Mouse (Mus musculus): ENCODE data around the gene Mamstr. TPM values are rescaled to one million over a fixed set of nuclear protein-coding genes. Genes with fewer than 3 reads are reported as not detected.

Gene Mamstr
- polyA plus RNA-seq, 1 experiment = not detected

DNA sequence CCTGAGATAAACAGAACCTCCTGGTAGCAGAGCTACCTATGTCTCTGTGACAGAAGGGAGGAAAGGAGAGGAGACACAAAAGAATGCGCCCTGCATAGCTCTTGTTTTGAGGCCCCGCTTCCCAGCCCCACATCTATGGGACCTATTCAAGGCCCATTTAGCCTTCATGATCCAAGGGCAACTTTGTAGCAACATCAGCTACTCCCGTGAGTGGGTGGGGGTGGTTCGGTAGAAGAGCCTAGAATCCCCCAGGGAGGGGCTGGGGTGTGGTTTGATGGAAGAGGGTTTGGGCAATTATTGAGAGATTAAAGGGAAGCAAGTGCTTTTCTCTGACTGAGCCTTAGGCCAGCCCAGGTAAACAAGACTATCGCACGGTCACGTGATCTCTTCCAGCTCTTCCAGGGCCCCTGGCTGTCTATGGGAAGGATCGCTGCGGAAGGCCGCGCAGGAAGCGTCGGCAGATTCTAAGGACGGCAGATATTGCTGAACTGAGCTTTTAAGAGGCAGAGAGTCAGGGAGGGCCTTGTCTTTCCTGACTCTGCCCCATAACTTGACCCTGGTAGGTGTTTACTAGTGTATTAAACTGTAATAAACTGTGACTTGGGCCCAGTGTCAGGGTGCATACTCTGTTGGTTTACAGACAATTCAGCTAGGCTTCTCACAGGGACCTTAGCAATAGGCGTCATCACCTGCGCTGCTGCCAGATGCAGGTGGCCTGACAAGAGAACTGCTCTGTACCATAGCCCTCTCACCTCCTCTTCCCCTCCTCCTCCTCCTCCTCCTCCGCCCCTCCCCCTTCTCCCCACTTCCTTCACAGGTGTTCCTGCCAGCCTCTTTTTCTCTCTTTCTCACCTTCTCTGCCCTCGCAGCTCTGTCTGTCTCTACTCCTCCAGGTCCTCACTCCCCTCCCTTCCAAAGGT lies 40.6 kb upstream of the Mamstr start:
- H3K4me3 ChIP-seq (ENCODE audit: insufficient read depth, low read depth, low read length) = no peak overlapping the region
- TF ChIP-seq CTCF (IDR thresholded peaks at IDR 0.05; ENCODE audit: insufficient read depth, low read depth, low read length) (no peak), POLR2A (IDR thresholded peaks at IDR 0.05; ENCODE audit: insufficient read depth, low read depth, low read length) (no peak)
- H3K4me1 ChIP-seq (ENCODE audit: control insufficient read depth, insufficient read depth, low read length) = no peaks in the 10 kb centered on the region
- WGBS = 67% methylated on average over 18 of the region's 18 CpGs
- H3K27ac ChIP-seq (ENCODE audit: insufficient read depth, low read depth, low read length) = no peak overlapping the region

- 74% methylated on average over 9 of the region's 9 CpGs for WGBS
- H3K27ac ChIP-seq (ENCODE audit: insufficient read depth, low read depth, low read length) = no peak overlapping the region
- no peaks in the 10 kb centered on the region for H3K4me1 ChIP-seq (ENCODE audit: control insufficient read depth, insufficient read depth, low read length)
- H3K4me3 ChIP-seq (ENCODE audit: insufficient read depth, low read depth, low read length) = no peak overlapping the region
- TF ChIP-seq POLR2A (IDR thresholded peaks at IDR 0.05; ENCODE audit: insufficient read depth, low read depth, low read length) (no peak), CTCF (IDR thresholded peaks at IDR 0.05; ENCODE audit: insufficient read depth, low read depth, low read length) (no peak)
Observed at GRCm38 (mm10) chr7:45605704-45606289, 34.0 kb upstream of the Mamstr start.

DNA sequence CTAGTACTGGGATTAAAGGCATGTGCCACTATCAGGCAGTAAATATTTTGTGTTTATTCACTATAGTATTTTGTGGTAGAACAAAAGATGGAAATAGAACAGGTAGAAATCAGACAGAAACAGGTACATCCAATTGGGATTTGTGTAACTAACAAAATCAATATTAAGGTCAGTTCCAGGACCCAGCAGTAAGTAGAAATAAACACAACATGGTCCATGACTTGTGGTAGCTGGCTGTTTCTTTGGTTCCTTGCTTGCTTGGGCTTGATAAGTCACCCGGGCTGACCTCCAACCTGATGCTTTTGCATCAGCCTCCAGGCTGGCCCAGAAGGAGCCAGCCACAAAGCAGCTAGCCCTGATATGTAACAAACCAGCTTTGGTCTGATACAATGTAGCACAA lies 30.3 kb upstream of the Mamstr start:
- WGBS = 91% methylated on average over 1 of the region's 1 CpGs
- TF ChIP-seq CTCF (IDR thresholded peaks at IDR 0.05; ENCODE audit: insufficient read depth, low read depth, low read length) (no peak), POLR2A (IDR thresholded peaks at IDR 0.05; ENCODE audit: insufficient read depth, low read depth, low read length) (no peak)
- no peaks in the 10 kb centered on the region for H3K4me1 ChIP-seq (ENCODE audit: control insufficient read depth, insufficient read depth, low read length)

GRCm38 (mm10) chr7:45616277-45616676 lies 23.5 kb upstream of the Mamstr start:
- H3K4me3 ChIP-seq (ENCODE audit: insufficient read depth, low read depth, low read length) = no peak overlapping the region
- 48% methylated on average over 6 of the region's 6 CpGs for WGBS

More for the DNA sequence above, 30.3 kb upstream of the Mamstr start:
- Histone ChIP-seq H3K27ac (ENCODE audit: insufficient read depth, low read depth, low read length) (no peak overlapping the region), H3K4me3 (ENCODE audit: insufficient read depth, low read depth, low read length) (no peak overlapping the region)

GRCm38 (mm10) chr7:45617042-45617695 lies 22.6 kb upstream of the Mamstr start, which contains the start of gene Fut1:
Gene Fut1, plus strand, starts transcription at chr7:45617289.
- H3K4me3 ChIP-seq (ENCODE audit: insufficient read depth, low read depth, low read length) = no peak within 1 kb of the TSS
- H3K4me1 ChIP-seq (ENCODE audit: control insufficient read depth, insufficient read depth, low read length) = peaks cover 7% of the 10 kb centered on the region
- no peak within 1 kb of the TSS for H3K27ac ChIP-seq (ENCODE audit: insufficient read depth, low read depth, low read length)
- 11% methylated on average over 31 of the region's 31 CpGs for WGBS
- TF ChIP-seq CTCF (IDR thresholded peaks at IDR 0.05; ENCODE audit: insufficient read depth, low read depth, low read length) (no peak), POLR2A (IDR thresholded peaks at IDR 0.05; ENCODE audit: insufficient read depth, low read depth, low read length) (no peak)

More at GRCm38 (mm10) chr7:45616277-45616676, 23.5 kb upstream of the Mamstr start:
- TF ChIP-seq CTCF (IDR thresholded peaks at IDR 0.05; ENCODE audit: insufficient read depth, low read depth, low read length) (no peak), POLR2A (IDR thresholded peaks at IDR 0.05; ENCODE audit: insufficient read depth, low read depth, low read length) (no peak)
- Histone ChIP-seq H3K27ac (ENCODE audit: insufficient read depth, low read depth, low read length) (no peak overlapping the region), H3K4me1 (ENCODE audit: control insufficient read depth, insufficient read depth, low read length) (peaks cover 7% of the 10 kb centered on the region)

DNA sequence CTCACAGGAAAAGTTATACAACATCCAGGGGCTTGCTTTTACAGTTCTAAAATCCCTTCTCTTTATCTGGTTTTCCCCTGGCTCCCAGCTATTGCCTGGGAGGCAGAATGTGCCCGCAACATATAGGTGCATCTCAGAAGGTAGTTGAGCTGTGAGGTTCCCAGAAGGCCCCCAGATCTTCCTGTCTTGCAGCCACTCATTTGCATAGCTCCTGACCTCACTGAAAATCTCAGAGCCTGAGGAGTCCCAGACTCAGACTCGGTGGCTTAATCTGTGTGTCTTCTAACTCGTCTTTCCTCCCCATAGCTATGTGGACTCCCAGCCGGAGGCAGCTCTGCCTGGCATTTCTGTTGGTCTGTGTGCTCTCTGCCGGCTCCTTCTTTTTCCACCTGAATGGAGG lies 21.5 kb upstream of the Mamstr start:
- TF ChIP-seq CTCF (IDR thresholded peaks at IDR 0.05; ENCODE audit: insufficient read depth, low read depth, low read length) = no peak
- no peak for TF ChIP-seq POLR2A (IDR thresholded peaks at IDR 0.05; ENCODE audit: insufficient read depth, low read depth, low read length)
- WGBS = 87% methylated on average over 5 of the region's 5 CpGs
- Histone ChIP-seq H3K27ac (ENCODE audit: insufficient read depth, low read depth, low read length) (no peak overlapping the region), H3K4me1 (ENCODE audit: control insufficient read depth, insufficient read depth, low read length) (peaks cover 7% of the 10 kb centered on the region), H3K4me3 (ENCODE audit: insufficient read depth, low read depth, low read length) (no peak overlapping the region)

DNA sequence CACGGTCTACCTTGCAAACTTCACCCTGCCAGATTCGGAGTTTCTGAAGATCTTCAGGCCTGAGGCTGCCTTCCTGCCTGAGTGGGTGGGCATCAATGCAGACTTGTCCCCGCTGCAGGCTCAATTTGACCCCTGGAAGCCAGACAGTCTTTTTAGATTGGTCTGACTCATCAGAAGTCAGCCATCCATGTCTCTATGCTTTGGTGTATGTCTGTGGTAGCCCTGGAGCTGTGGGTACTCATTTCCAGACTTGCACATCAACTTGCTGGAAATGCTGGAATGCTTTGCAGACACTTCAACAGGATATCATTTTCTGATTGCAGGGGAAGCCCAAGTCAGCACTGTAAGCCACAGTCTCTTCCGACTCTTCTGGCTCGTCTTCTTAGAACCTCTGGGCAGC lies 20.2 kb upstream of the Mamstr start:
- TF ChIP-seq POLR2A (IDR thresholded peaks at IDR 0.05; ENCODE audit: insufficient read depth, low read depth, low read length) = no peak
- no peak for TF ChIP-seq CTCF (IDR thresholded peaks at IDR 0.05; ENCODE audit: insufficient read depth, low read depth, low read length)
- Histone ChIP-seq H3K4me3 (ENCODE audit: insufficient read depth, low read depth, low read length) (no peak overlapping the region), H3K4me1 (ENCODE audit: control insufficient read depth, insufficient read depth, low read length) (peaks cover 7% of the 10 kb centered on the region), H3K27ac (ENCODE audit: insufficient read depth, low read depth, low read length) (no peak overlapping the region)
- 92% methylated on average over 5 of the region's 5 CpGs for WGBS

DNA sequence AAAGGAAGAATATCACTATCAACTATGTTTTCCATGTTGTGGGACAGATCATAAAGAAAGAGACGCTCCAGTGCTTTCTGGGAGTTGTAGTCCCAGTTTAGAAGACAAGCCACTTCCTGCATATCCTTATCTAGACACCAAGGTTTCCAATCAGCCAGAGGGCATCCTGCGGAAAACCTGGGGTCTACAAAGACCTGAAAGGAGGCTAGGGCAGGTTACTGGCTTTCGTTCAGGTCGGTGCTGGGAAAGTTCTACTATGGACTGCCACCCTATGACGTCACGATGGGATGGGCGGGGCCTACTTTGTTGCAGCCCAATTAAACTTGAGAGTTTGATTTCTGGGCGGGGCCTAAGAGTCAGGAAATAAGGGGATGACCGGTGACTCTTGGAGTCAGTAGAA lies 18.3 kb upstream of the Mamstr start, which contains the start of gene Izumo1:
Izumo1 (plus strand) TSS at position 369 of the 400 bp plus-strand sequence.
- TF ChIP-seq POLR2A (IDR thresholded peaks at IDR 0.05; ENCODE audit: insufficient read depth, low read depth, low read length) (no peak), CTCF (IDR thresholded peaks at IDR 0.05; ENCODE audit: insufficient read depth, low read depth, low read length) (no peak)
- H3K4me3 ChIP-seq (ENCODE audit: insufficient read depth, low read depth, low read length) = no peak within 1 kb of the TSS
- H3K27ac ChIP-seq (ENCODE audit: insufficient read depth, low read depth, low read length) = no peak within 1 kb of the TSS
- WGBS = 38% methylated on average over 9 of the region's 9 CpGs
- peaks cover 7% of the 10 kb centered on the region for H3K4me1 ChIP-seq (ENCODE audit: control insufficient read depth, insufficient read depth, low read length)
